Mouse (Mus musculus): ENCODE data around the gene D430041D05Rik. TPM values are rescaled to one million over a fixed set of nuclear protein-coding genes. Genes with fewer than 3 reads are reported as not detected.

The D430041D05Rik gene
- total and polyA plus RNA-seq, 3 experiments = not detected

- H3K36me3 ChIP-seq (replicated peaks in 1 of 2; ENCODE audit: control insufficient read depth in 1 of 2, insufficient read depth in 1 of 2, low read length in 1 of 2) = no peaks in the 10 kb centered on the region
- no peaks in the 10 kb centered on the region for H3K79me2 ChIP-seq (replicated peaks; ENCODE audit: control insufficient read depth, extremely low read depth, insufficient read depth, poor library complexity, severe bottlenecking)
- peaks cover 2% of the 10 kb centered on the region for H3K27me3 ChIP-seq (replicated peaks)
- H3K9ac ChIP-seq (ENCODE audit: insufficient read depth, low read depth) = no peak overlapping the region
- H3K4me3 ChIP-seq (replicated peaks in 1 of 3; ENCODE audit: low read depth in 2 of 3, low read length in 2 of 3, poor library complexity in 1 of 3) = no peak overlapping the region
- no peak overlapping the region for H3K4me2 ChIP-seq (ENCODE audit: insufficient read depth, low read depth, poor library complexity, severe bottlenecking)
- dilution Hi-C loops (cut with MboI; ENCODE audit: extremely low pct_ligation_motif_present, extremely low pct_unique_long_range_greater_than_20kb, low sequenced_read_pairs) = no loop called here
- no peaks in the 10 kb centered on the region for H3K4me1 ChIP-seq (ENCODE audit: control insufficient read depth in 1 of 2, insufficient read depth in 2 of 2)
- H3K27ac ChIP-seq (ENCODE audit: insufficient read depth, low read depth) = no peak overlapping the region
- no peak for TF ChIP-seq ZKSCAN1 (IDR thresholded peaks at IDR 0.05; ENCODE audit: borderline replicate concordance, low read depth, low read length)
- TF ChIP-seq TBP (conservative IDR thresholded peaks at IDR 0.05; ENCODE audit: low read depth, low read length) = no peak
- TF ChIP-seq POLR2A (IDR thresholded peaks at IDR 0.05; ENCODE audit: low read depth, low read length) = no peak
- TF ChIP-seq MXI1 (IDR thresholded peaks at IDR 0.05; ENCODE audit: low read depth, low read length) = no peak
- TF ChIP-seq ZMIZ1 (IDR thresholded peaks at IDR 0.05; ENCODE audit: low read depth, low read length) = no peak
- TF ChIP-seq RAD21 (IDR thresholded peaks at IDR 0.05; ENCODE audit: low read depth, low read length) = no peak
- no peak for TF ChIP-seq USF2 (conservative IDR thresholded peaks at IDR 0.05; ENCODE audit: low read depth, low read length)
- TF ChIP-seq MYC (IDR thresholded peaks at IDR 0.05; ENCODE audit: low read depth, low read length) = no peak
- TF ChIP-seq MAX (IDR thresholded peaks at IDR 0.05; ENCODE audit: low read length) = no peak
- no peak for TF ChIP-seq ELF1 (IDR thresholded peaks at IDR 0.05; ENCODE audit: low read depth, low read length)
- TF ChIP-seq TCF12 (IDR thresholded peaks at IDR 0.05; ENCODE audit: low read depth, low read length) = no peak
- no peak for TF ChIP-seq IRF4 (IDR thresholded peaks at IDR 0.05; ENCODE audit: low read depth, low read length)
- TF ChIP-seq CTCF (conservative IDR thresholded peaks at IDR 0.05 in 1 of 2, IDR thresholded peaks at IDR 0.05 in 1 of 2; ENCODE audit: low read depth in 2 of 2, low read length in 2 of 2) = no peak
- no peak for TF ChIP-seq HCFC1 (IDR thresholded peaks at IDR 0.05; ENCODE audit: low read depth, low read length)
- TF ChIP-seq JUND (conservative IDR thresholded peaks at IDR 0.05; ENCODE audit: low read depth, low read length) = no peak
- TF ChIP-seq ZNF384 (IDR thresholded peaks at IDR 0.05; ENCODE audit: low read depth, low read length) = no peak
- no peak for TF ChIP-seq MAFK (IDR thresholded peaks at IDR 0.05; ENCODE audit: insufficient replicate concordance, low read length)
- TF ChIP-seq SIN3A (IDR thresholded peaks at IDR 0.05; ENCODE audit: low read length) = no peak
- TF ChIP-seq CHD1 (IDR thresholded peaks at IDR 0.05; ENCODE audit: low read depth, low read length) = no peak
- DNase-seq (ENCODE audit: extremely low read depth) = no peak
- no peaks in the 10 kb centered on the region for H3K9me3 ChIP-seq (replicated peaks; ENCODE audit: low read length)
- in situ Hi-C loops (cut with MboI; ENCODE audit: low pct_ligation_motif_present, low pct_unique_long_range_greater_than_20kb, low sequenced_read_pairs) = loop anchor here (25.0 kb wide), 1 partner anchor 179 kb away; no protein-coding TSS in a partner anchor
Measured at GRCm38 (mm10) chr2:104316483-104316882, 94.3 kb downstream of the D430041D05Rik start.

- Histone ChIP-seq H3K27me3 (replicated peaks) (peaks cover 2% of the 10 kb centered on the region), H3K9me3 (replicated peaks; ENCODE audit: low read length) (no peaks in the 10 kb centered on the region), H3K4me1 (ENCODE audit: control insufficient read depth in 1 of 2, insufficient read depth in 2 of 2) (no peaks in the 10 kb centered on the region), H3K79me2 (replicated peaks; ENCODE audit: control insufficient read depth, extremely low read depth, insufficient read depth, poor library complexity, severe bottlenecking) (no peaks in the 10 kb centered on the region), H3K9ac (ENCODE audit: insufficient read depth, low read depth) (no peak overlapping the region), H3K36me3 (replicated peaks in 1 of 2; ENCODE audit: control insufficient read depth in 1 of 2, insufficient read depth in 1 of 2, low read length in 1 of 2) (no peaks in the 10 kb centered on the region), H3K4me2 (ENCODE audit: insufficient read depth, low read depth, poor library complexity, severe bottlenecking) (no peak overlapping the region), H3K27ac (ENCODE audit: insufficient read depth, low read depth) (no peak overlapping the region), H3K4me3 (replicated peaks in 1 of 3; ENCODE audit: low read depth in 2 of 3, low read length in 2 of 3, poor library complexity in 1 of 3) (no peak overlapping the region)
- DNase-seq (ENCODE audit: extremely low read depth) = no peak
- TF ChIP-seq NELFE (IDR thresholded peaks at IDR 0.05; ENCODE audit: low read depth, low read length) = no peak
- TF ChIP-seq RCOR1 (conservative IDR thresholded peaks at IDR 0.05; ENCODE audit: low read depth, low read length) = no peak
- TF ChIP-seq EP300 (IDR thresholded peaks at IDR 0.05; ENCODE audit: low read length) = no peak
- TF ChIP-seq SMC3 (IDR thresholded peaks at IDR 0.05; ENCODE audit: low read depth, low read length) = no peak
- no peak for TF ChIP-seq BHLHE40 (IDR thresholded peaks at IDR 0.05; ENCODE audit: low read depth, low read length)
- no peak for TF ChIP-seq CTCF (conservative IDR thresholded peaks at IDR 0.05 in 1 of 2, IDR thresholded peaks at IDR 0.05 in 1 of 2; ENCODE audit: low read depth in 2 of 2, low read length in 2 of 2)
- TF ChIP-seq E2F4 (IDR thresholded peaks at IDR 0.05; ENCODE audit: insufficient replicate concordance, low read depth, low read length) = no peak
- no peak for TF ChIP-seq GABPA (IDR thresholded peaks at IDR 0.05; ENCODE audit: insufficient replicate concordance, low read depth, low read length)
- TF ChIP-seq CHD2 (IDR thresholded peaks at IDR 0.05; ENCODE audit: low read length) = no peak
- no peak for TF ChIP-seq ETS1 (conservative IDR thresholded peaks at IDR 0.05; ENCODE audit: low read depth, low read length)
- TF ChIP-seq USF2 (conservative IDR thresholded peaks at IDR 0.05; ENCODE audit: low read depth, low read length) = no peak
- no peak for TF ChIP-seq TBP (conservative IDR thresholded peaks at IDR 0.05; ENCODE audit: low read depth, low read length)
- TF ChIP-seq MEF2A (IDR thresholded peaks at IDR 0.05; ENCODE audit: borderline replicate concordance, low read depth, low read length) = no peak
- TF ChIP-seq HCFC1 (IDR thresholded peaks at IDR 0.05; ENCODE audit: low read depth, low read length) = no peak
- TF ChIP-seq MAFK (IDR thresholded peaks at IDR 0.05; ENCODE audit: insufficient replicate concordance, low read length) = no peak
- no peak for TF ChIP-seq MYC (IDR thresholded peaks at IDR 0.05; ENCODE audit: low read depth, low read length)
- TF ChIP-seq ZKSCAN1 (IDR thresholded peaks at IDR 0.05; ENCODE audit: borderline replicate concordance, low read depth, low read length) = no peak
- TF ChIP-seq ZMIZ1 (IDR thresholded peaks at IDR 0.05; ENCODE audit: low read depth, low read length) = no peak
- TF ChIP-seq MAZ (IDR thresholded peaks at IDR 0.05; ENCODE audit: low read depth, low read length) = no peak
- in situ Hi-C loops (cut with MboI; ENCODE audit: low pct_ligation_motif_present, low pct_unique_long_range_greater_than_20kb, low sequenced_read_pairs) = loop anchor here (25.0 kb wide), 1 partner anchor 176 kb away; no protein-coding TSS in a partner anchor
- dilution Hi-C loops (cut with MboI; ENCODE audit: extremely low pct_ligation_motif_present, extremely low pct_unique_long_range_greater_than_20kb, low sequenced_read_pairs) = no loop called here
Measured at GRCm38 (mm10) chr2:104313246-104313645, 97.6 kb downstream of the D430041D05Rik start.
